In the genomic region with DNA sequence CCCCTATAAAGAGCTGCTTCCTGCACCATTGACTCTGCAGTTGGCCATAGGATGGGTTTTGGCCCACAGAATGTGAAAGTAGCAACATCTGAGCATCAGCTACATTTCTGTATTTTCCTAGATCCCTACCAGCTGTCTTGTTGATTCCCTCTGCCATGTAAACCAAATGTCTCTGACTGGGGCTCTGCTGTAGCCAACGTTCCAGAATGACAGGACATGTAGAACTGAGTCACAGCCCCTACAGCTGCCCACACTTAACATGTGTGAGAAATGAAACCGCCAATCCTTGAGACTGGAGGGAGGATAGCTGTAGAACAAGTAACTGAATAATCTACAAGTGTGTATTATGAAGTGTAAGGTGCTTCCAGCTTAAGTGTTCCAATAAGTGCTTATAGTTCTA, we compare ENCODE assay signal across 27 mouse cellular contexts.
DNase-seq lines count a peak whose midpoint lies in the region; ATAC-seq and TF ChIP-seq lines count a peak whose summit lies in the region.
"Had no signal": no experiment of that assay in that cellular context is flagged by ENCODE, and none has a peak within 500 bp of the region (broad histone marks: within the 10 kb centered on the region; RNA-seq: fewer than 3 reads in every experiment).

No protein-coding gene starts in this region.

- DNase-seq in forebrain, postnatal 0 days, result no peak
- DNase-seq in forebrain, embryonic 10.5 days (ENCODE audit: extremely low spot score, low spot score), result no peak
- DNase-seq in layer of hippocampus, adult 18-20 months (ENCODE audit: low spot score in 2 of 2), result peak; percentile 9 to 32
- no peak for DNase-seq in layer of hippocampus, adult 11-12 months (ENCODE audit: low spot score)
- DNase-seq in layer of hippocampus, adult 9-11 months, result peak; percentile 34
- no peak for DNase-seq in layer of hippocampus, adult 8-10 months (ENCODE audit: low spot score in 2 of 2)
- DNase-seq: adrenal gland, adult 8-10 months; adrenal gland, postnatal 14 days; adrenal gland, postnatal 36 days; B cell, adult 2 months; cerebellum, adult 11 months; cerebellum, adult 18-20 months; cerebellum, adult 8-10 months; cerebellum, adult 9-11 months; cerebellum, postnatal 14 days; cerebellum, postnatal 36 days; embryo, embryonic 11 days had no signal

- TF ChIP-seq CTCF in forebrain, postnatal 0 days (IDR thresholded peaks at IDR 0.05; ENCODE audit: low read depth), result no peak

- peak; percentile 52 for ATAC-seq in forebrain, postnatal 0 days
- ATAC-seq: activated CD4-positive, CD25-positive, alpha-beta regulatory T cell, adult 4 months; CD4-positive, CD25-positive, alpha-beta regulatory T cell, adult 4 months; forebrain, embryonic 13.5 days; forebrain, embryonic 15.5 days; Patski had no signal

- H3K36me3 ChIP-seq in forebrain, postnatal 0 days (ENCODE audit: insufficient read depth), result no peaks in the 10 kb centered on the region
- no peaks in the 10 kb centered on the region for H3K36me3 ChIP-seq in forebrain, embryonic 10.5 days (replicated peaks)
- H3K36me3 ChIP-seq: embryonic facial prominence, embryonic 13.5 days; embryonic facial prominence, embryonic 15.5 days; forebrain, embryonic 15.5 days; G1E had no signal

- H3K9me3 ChIP-seq in forebrain, postnatal 0 days (ENCODE audit: low read length), result no peaks in the 10 kb centered on the region
- no peaks in the 10 kb centered on the region for H3K9me3 ChIP-seq in forebrain, embryonic 10.5 days
- H3K9me3 ChIP-seq: embryonic facial prominence, embryonic 13.5 days; embryonic facial prominence, embryonic 15.5 days; forebrain, embryonic 13.5 days; forebrain, embryonic 15.5 days had no signal

- no peak overlapping the region for H3K9ac ChIP-seq in forebrain, postnatal 0 days
- H3K9ac ChIP-seq: embryonic facial prominence, embryonic 13.5 days; embryonic facial prominence, embryonic 15.5 days; forebrain, embryonic 13.5 days; forebrain, embryonic 15.5 days had no signal

- 67% methylated on average over 2 of the region's 2 CpGs for WGBS in forebrain, postnatal 0 days
- 89% methylated on average over 2 of the region's 2 CpGs for WGBS in forebrain, embryonic 10.5 days

- no peak overlapping the region for H3K4me3 ChIP-seq in forebrain, postnatal 0 days (ENCODE audit: low read depth, low read length)
- H3K4me3 ChIP-seq in forebrain, embryonic 10.5 days, result no peak overlapping the region
- H3K4me3 ChIP-seq: embryonic facial prominence, embryonic 13.5 days; embryonic facial prominence, embryonic 15.5 days; erythroblast, embryonic 14.5 days; forebrain, embryonic 13.5 days; forebrain, embryonic 15.5 days had no signal

- no peak overlapping the region for H3K4me2 ChIP-seq in forebrain, postnatal 0 days (ENCODE audit: low read depth)
- H3K4me2 ChIP-seq: embryonic facial prominence, embryonic 13.5 days; embryonic facial prominence, embryonic 15.5 days; forebrain, embryonic 13.5 days; forebrain, embryonic 15.5 days had no signal

- H3K27ac ChIP-seq in forebrain, postnatal 0 days (ENCODE audit: low read depth, low read length), result no peak overlapping the region
- no peak overlapping the region for H3K27ac ChIP-seq in forebrain, embryonic 10.5 days
- H3K27ac ChIP-seq: embryonic facial prominence, embryonic 13.5 days; embryonic facial prominence, embryonic 15.5 days; forebrain, embryonic 13.5 days; forebrain, embryonic 15.5 days had no signal

- 0 out of 2 replicates have a peak, but pooled peaks cover 9% of the 10 kb centered on the region for H3K4me1 ChIP-seq in forebrain, postnatal 0 days (ENCODE audit: insufficient read depth)
- H3K4me1 ChIP-seq in forebrain, embryonic 10.5 days, result no peaks in the 10 kb centered on the region
- H3K4me1 ChIP-seq: embryonic facial prominence, embryonic 13.5 days; embryonic facial prominence, embryonic 15.5 days; forebrain, embryonic 13.5 days had no signal

- H3K27me3 ChIP-seq in forebrain, postnatal 0 days (ENCODE audit: insufficient read depth, low read length), result no peaks in the 10 kb centered on the region
- H3K27me3 ChIP-seq in forebrain, embryonic 10.5 days (ENCODE audit: poor library complexity, severe bottlenecking), result no peaks in the 10 kb centered on the region
- H3K27me3 ChIP-seq: CH12.LX; embryonic facial prominence, embryonic 13.5 days; embryonic facial prominence, embryonic 15.5 days; forebrain, embryonic 13.5 days; forebrain, embryonic 15.5 days; Patski had no signal

Comparison
In these comparisons a context has a peak if more than half of its experiments do, and no peak if none do; other contexts are left out.
1. DNase-seq: peak in layer of hippocampus, adult 18-20 months (2 of 2) and layer of hippocampus, adult 9-11 months (single experiment); none in forebrain, postnatal 0 days (single experiment), forebrain, embryonic 10.5 days (single experiment), layer of hippocampus, adult 11-12 months (single experiment) and layer of hippocampus, adult 8-10 months (0 of 2).